Mouse (Mus musculus) embryonic facial prominence, embryonic 12.5 days (tissue): ENCODE results near the gene Pold4. TPM values are rescaled to one million over a fixed set of nuclear protein-coding genes. Genes with fewer than 3 reads are reported as not detected.

Experiments
- ATAC-seq: fragments of 200-750 bp; cut with Nextera tagmentation; 2 replicates; pipeline ENCODE4 v1.8.0; 2017; ENCODE audit not compliant: insufficient number of reproducible peaks, insufficient read depth, low FRiP score, low TSS enrichment
- H3K27ac ChIP-seq: fragments of 300-500 bp; sonication (generic); 2 replicates; pipeline ENCODE4 v1.5.1; 2016; ENCODE audit warnings: mild to moderate bottlenecking
- H3K27me3 ChIP-seq: fragments of 300-500 bp; sonication (generic); 2 replicates; pipeline ENCODE4 v1.6.1; 2016; ENCODE audit warnings: mild to moderate bottlenecking, moderate library complexity
- H3K36me3 ChIP-seq: fragments of 300-500 bp; sonication (generic); 2 replicates; pipeline ENCODE4 v1.6.1; 2016; ENCODE audit warnings: mild to moderate bottlenecking
- H3K4me1 ChIP-seq: fragments of 300-500 bp; sonication (generic); 2 replicates; pipeline ENCODE4 v1.6.1; 2016
- H3K4me2 ChIP-seq: fragments of 300-500 bp; sonication (generic); replicated peaks from 2 replicates; pipeline ENCODE4 v1.6.1; 2016; ENCODE audit warnings: mild to moderate bottlenecking, moderate library complexity
- H3K4me3 ChIP-seq: fragments of 300-500 bp; sonication (generic); 2 replicates; pipeline ENCODE4 v1.5.1; 2016; ENCODE audit warnings: mild to moderate bottlenecking
- H3K9ac ChIP-seq: fragments of 300-500 bp; sonication (generic); 2 replicates; pipeline ENCODE4 v1.6.1; 2016; ENCODE audit warnings: mild to moderate bottlenecking, moderate library complexity
- H3K9me3 ChIP-seq: fragments of 300-500 bp; sonication (generic); 2 replicates; pipeline ENCODE4 v1.6.1; 2016; ENCODE audit warnings: mild to moderate bottlenecking, moderate library complexity
- WGBS: fragments of 180-500 bp; shearing (Covaris S2); methylation state at CpG from one replicate; pipeline ENCODE4 v1.1.7; 2016; 5-methylcytosine and 5-hydroxymethylcytosine counted together
- polyA plus RNA-seq: library from polyadenylated mRNA; unstranded; fragments of >200 nt; fragmentation: Nextera tagmentation; extraction: Ambion mirVana; gene quantifications from 2 replicates; pipeline ENCODE4 v1.2.1, GENCODE M21; 2016

Gene Pold4
- 14.9 and 21.6 TPM in 2 replicates for polyA plus RNA-seq

DNA sequence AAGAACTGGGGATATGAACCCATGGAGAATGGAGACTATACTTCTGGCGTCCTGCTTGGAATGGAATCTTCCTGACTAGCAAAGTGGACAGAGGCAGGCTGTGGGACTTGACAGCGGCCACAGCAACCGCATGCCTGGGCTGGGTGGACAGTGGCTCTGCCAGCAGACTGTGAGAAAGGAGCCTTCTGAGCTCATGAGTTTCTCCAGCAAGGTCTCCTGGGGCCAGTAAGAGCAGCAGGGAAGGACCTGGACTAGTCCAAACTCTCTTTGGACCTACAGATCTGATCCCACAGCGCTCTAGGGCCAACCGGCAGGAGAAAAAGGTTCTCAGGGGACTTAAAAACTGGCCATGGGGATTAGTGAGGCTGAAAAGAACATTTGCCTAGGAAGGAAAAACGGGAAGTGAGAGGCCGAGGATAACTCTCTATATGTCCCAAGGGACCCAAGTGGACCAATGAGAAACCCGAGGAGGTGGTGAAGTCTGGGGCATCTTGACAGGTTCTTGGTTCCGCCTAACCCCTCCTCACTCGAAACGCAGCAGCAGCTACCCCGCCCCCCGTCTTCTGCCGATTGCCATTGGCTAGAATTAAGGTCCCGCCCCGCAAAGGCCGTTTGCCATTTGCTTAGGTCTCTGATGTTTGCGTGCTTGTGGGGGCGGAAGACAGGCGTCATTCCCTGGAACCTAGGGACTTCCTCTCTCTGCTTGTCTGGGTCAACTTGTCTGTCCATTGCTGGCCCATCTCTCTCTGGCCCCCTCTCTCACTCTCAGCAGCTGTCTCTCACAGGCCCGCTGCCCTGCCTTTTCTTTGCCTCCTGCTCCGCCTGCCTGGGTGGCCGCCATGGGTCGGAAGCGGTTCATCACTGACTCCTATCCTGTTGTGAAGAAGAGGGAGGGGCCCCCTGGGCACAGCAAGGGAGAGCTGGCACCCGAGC is at the start of gene Pold4:
TSS of gene Pold4 (plus strand) at position 647 of the 933 bp plus-strand sequence.
- H3K4me3 ChIP-seq = peak within 1 kb of the TSS; percentile 65
- H3K27me3 ChIP-seq = peaks cover 4% of the 10 kb centered on the region
- 12% methylated on average over 26 of the region's 26 CpGs for WGBS
- H3K27ac ChIP-seq = peak within 1 kb of the TSS; percentile 60
- H3K4me1 ChIP-seq = peaks cover 20% of the 10 kb centered on the region
- H3K4me2 ChIP-seq = peak within 1 kb of the TSS; percentile 96
- peak; percentile 69; the same call in 1 of the 2 replicates for ATAC-seq
- no peaks in the 10 kb centered on the region for H3K36me3 ChIP-seq
- H3K9me3 ChIP-seq = no peaks in the 10 kb centered on the region
- peak within 1 kb of the TSS; percentile 61 for H3K9ac ChIP-seq

DNA sequence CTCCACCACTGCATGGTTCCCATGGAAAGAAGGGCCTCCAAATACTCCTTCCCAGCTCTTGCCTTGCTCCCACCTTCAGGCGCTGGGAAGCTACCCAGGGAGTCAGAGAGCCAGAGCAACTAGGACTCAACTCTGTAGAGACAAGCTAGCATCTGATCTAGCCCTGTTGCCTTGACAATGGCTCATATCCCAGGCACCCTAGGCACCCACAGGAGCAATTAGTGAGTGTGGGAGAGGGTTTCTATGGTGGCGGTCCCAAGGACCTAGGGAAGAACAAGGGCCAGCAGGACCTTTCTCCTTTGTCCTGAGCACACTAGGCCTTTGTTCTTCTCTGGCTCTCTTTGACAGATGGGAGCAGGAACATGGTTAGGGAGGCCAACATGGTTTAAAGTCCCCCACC is 48.0 kb upstream of the Pold4 start:
- Histone ChIP-seq H3K36me3 (no peaks in the 10 kb centered on the region), H3K27ac (no peak overlapping the region), H3K4me2 (no peak overlapping the region), H3K4me1 (peaks cover 13% of the 10 kb centered on the region; the same call in 1 of the 2 replicates), H3K4me3 (no peak overlapping the region), H3K9me3 (no peaks in the 10 kb centered on the region), H3K9ac (no peak overlapping the region), H3K27me3 (no peaks in the 10 kb centered on the region)
- 65% methylated on average over 2 of the region's 2 CpGs for WGBS
- ATAC-seq = no peak

DNA sequence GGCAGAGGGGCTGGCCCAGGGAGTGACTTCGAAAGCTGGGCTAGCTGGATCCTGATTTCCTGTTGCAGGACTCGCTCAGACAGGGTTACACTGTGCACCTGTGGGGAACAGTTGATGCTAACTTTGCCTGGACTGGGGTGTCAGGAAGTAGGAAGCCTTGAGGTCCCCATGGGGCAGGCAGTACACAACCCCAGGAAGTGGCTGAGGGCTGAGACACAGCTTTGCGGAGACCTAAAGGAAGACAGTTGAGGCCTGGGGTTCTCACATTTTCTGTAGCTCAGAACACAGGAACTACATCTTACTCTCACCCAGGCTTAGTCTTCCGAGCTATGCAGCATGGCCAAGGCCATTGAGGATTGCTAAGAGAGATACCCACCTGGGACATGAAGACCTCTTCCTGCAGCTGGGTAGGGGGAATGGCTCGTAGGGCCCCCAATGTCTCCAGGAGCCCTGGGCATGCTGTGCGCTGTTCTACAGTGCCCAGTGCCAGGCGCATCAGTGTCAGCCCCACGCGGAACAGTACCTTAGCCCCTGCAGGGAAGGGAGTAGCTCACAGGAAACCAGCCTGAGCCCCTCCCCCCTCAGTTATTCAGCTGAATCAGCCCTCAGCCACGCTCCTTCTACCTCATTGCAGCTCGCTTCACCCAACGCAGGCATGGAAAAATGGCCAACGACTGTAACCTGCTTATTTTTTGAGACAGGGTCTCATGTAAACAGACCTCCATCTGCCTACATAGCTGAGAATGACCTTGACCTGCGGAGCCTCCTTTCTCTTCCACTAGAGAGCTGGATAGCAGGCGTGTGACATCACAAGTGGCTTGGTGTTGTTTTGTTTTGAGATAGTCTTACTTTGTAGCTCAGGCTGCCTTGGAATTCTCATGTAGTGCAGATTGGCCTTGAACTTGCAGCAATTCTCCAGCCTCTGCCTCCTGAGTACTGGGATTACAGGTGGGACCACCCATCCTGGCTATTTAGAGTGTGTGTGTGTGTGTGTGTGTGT is 46.4 kb upstream of the Pold4 start:
- no peaks in the 10 kb centered on the region for H3K36me3 ChIP-seq
- H3K27ac ChIP-seq = no peak overlapping the region
- no peak for ATAC-seq
- peaks cover 13% of the 10 kb centered on the region; the same call in 1 of the 2 replicates for H3K4me1 ChIP-seq
- H3K9me3 ChIP-seq = no peaks in the 10 kb centered on the region
- H3K4me2 ChIP-seq = no peak overlapping the region
- no peaks in the 10 kb centered on the region for H3K27me3 ChIP-seq
- H3K4me3 ChIP-seq = no peak overlapping the region
- H3K9ac ChIP-seq = no peak overlapping the region
- 56% methylated on average over 15 of the region's 15 CpGs for WGBS

DNA sequence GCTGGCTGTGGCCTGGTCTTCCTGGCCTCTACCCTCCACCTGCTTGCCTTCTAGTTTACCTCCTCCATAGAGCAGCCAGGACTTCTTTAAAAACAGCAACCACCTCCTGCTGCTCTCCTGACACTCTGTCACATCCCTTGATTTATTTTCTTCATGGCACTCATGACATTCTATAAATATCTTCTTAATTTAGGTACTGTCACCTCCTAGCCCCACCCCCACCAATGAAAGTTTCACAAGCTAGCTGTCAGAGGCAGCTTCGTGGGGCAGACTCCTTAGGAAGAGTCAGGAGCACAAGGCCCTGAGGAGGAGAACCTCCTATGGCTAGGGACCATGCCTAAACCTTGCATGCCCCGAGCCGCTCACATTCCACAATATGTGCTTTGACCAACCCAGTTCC is 44.4 kb upstream of the Pold4 start:
- no peak for ATAC-seq
- 74% methylated on average over 3 of the region's 3 CpGs for WGBS
- H3K9ac ChIP-seq = no peak overlapping the region

DNA sequence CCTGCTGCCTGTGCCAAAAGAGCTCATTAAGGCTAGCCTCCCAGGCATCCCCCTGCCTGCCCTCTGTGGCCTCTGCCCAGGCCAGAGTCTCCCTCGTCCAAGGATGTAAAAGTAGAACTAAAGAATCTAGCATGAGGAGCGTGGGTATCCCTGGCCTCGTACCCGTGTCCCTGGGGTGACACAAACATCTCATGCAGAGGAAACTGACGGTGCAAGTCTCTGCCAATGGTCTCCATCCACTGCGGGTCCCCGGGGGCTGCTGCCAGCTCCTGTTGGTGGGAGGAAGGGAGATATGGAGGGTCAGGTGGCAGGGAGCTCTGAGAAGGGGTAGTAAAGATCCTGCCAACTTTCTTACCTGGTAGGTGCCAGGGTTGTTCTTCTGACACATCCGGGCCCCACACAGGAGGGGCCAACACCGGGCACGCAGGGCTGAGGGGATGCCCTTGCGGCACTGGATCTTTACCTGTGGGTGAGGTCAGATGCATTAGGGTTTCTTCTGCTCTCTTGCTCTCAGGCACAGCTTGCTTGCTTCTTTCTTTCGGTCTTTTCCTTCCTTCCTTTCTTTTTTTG is 42.6 kb upstream of the Pold4 start:
- no peak for ATAC-seq
- Histone ChIP-seq H3K4me3 (no peak overlapping the region), H3K9ac (no peak overlapping the region), H3K27me3 (no peaks in the 10 kb centered on the region), H3K27ac (no peak overlapping the region), H3K4me2 (no peak overlapping the region), H3K36me3 (peaks cover 12% of the 10 kb centered on the region), H3K9me3 (no peaks in the 10 kb centered on the region), H3K4me1 (peaks cover 26% of the 10 kb centered on the region)
- WGBS = 87% methylated on average over 12 of the region's 12 CpGs

More for the DNA sequence above, 44.4 kb upstream of the Pold4 start:
- no peaks in the 10 kb centered on the region for H3K9me3 ChIP-seq
- peaks cover 13% of the 10 kb centered on the region; the same call in 1 of the 2 replicates for H3K4me1 ChIP-seq
- no peak overlapping the region for H3K4me2 ChIP-seq
- H3K36me3 ChIP-seq = no peaks in the 10 kb centered on the region
- H3K4me3 ChIP-seq = no peak overlapping the region
- no peaks in the 10 kb centered on the region for H3K27me3 ChIP-seq
- H3K27ac ChIP-seq = no peak overlapping the region

DNA sequence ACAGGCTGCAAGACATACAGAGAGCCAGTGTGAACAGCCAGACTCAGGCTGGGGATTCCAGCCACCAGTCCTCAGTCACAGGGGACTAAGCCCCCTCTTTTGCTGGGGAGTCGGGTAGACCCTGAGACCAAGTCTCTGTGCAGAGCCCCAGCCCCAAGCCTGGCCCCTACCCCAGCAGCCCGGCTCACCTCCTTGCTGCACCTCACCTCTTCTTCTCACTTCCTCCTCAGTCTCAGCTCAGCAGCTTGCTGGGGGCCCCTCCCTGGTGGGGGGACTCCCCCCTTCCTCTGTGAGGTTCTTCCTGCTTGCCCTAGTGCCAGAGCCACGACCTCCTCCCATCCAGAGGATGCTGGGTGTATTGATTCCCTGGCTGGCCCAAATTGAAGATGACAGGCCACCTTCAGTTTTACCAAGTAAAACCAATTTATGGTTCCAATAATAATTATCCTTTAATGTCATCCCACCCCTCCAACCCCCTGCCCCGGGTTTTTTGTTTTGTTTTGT is 40.8 kb upstream of the Pold4 start, which contains the start of gene Tbc1d10c:
TSS of gene Tbc1d10c (minus strand) at position 454 of the 504 bp plus-strand sequence.
- WGBS = 61% methylated on average over 4 of the region's 4 CpGs

DNA sequence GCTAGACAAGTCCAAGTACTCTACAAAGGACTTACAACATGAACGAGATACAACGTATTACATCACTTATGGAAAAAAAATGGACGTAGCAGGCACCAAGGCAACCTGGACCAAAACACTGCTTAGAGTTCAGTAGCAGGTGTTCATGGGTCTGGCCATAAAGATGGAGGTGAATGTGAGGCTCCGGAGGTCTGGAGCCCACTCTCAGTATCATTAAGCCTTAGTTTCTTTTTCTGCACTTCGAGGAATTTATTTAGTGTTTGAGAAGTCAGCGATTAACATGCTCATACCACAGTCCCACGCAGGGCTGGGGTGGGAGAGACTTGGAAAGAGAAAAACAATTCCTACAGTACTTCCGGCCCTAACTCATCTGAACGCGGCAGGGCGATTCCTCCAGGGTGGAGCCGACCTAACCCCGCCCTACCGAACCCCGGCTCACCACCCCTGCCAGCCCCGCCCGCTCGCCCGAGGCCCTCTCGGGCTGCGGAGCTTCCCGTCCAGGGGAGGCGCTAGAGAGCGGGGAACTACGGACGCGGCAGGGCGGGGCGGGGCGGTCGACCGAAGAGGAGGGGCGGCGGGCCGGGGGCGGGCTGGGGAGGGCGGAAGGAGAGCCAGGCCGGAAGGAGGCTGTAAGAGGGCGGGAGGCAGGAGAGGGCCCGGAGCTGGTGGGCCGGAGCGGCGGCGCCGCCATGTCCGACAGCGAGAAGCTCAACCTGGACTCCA is 40.0 kb upstream of the Pold4 start, which contains the start of gene Ppp1ca:
TSS of gene Ppp1ca (plus strand) at position 538 of the 723 bp plus-strand sequence.
- no peaks in the 10 kb centered on the region for H3K9me3 ChIP-seq
- peak within 1 kb of the TSS; percentile 90 for H3K4me2 ChIP-seq
- peak within 1 kb of the TSS; percentile 96 for H3K27ac ChIP-seq
- peak; percentile 85 for ATAC-seq
- peak within 1 kb of the TSS; percentile 95 for H3K9ac ChIP-seq
- peaks cover 38% of the 10 kb centered on the region for H3K36me3 ChIP-seq
- H3K27me3 ChIP-seq = no peaks in the 10 kb centered on the region
- WGBS = 8% methylated on average over 27 of the region's 47 CpGs
- peak within 1 kb of the TSS; percentile 68 for H3K4me3 ChIP-seq
- H3K4me1 ChIP-seq = peaks cover 21% of the 10 kb centered on the region

More for the DNA sequence above, 40.8 kb upstream of the Pold4 start, which contains the start of gene Tbc1d10c:
- Histone ChIP-seq H3K9me3 (no peaks in the 10 kb centered on the region), H3K9ac (peak within 1 kb of the TSS; percentile 95), H3K4me1 (peaks cover 13% of the 10 kb centered on the region), H3K27ac (peak within 1 kb of the TSS; percentile 96), H3K36me3 (peaks cover 30% of the 10 kb centered on the region), H3K27me3 (no peaks in the 10 kb centered on the region), H3K4me2 (peak within 1 kb of the TSS; percentile 90), H3K4me3 (peak within 1 kb of the TSS; percentile 68)
- ATAC-seq = no peak

DNA sequence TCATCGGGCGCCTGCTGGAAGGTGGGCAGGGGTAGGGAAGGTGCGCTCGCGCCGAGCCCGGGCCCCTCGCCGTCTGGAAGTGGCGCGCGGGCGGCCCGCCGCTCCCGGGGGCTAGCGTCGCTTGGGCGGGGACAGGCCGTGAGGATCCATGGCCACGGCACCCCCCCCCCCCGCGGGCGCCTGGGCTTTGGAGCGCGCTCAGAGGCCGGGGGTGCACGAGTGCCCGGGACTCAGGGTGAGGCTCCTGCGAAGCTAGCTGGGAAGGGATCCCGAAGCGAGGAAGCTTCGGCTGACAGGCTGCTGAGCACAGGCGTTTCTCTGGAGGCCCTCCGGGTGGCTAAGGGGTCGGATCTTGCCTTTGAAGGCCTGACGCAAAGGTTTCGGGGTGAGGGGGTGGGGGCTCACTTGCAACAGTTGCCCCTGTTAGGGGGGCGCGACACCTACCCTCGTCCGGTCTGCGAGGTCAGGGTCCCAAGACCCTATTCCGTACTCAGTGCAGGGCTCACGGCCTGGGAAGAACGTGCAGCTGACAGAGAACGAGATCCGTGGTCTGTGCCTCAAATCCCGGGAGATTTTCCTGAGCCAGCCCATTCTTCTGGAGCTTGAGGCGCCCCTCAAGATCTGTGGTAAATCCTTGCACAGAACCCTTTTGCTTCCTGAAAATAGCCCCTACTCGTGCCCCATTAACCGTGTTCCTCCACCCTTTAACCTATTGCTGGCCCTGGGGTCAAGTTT is 39.3 kb upstream of the Pold4 start:
- Histone ChIP-seq H3K4me3 (peak overlapping the region; percentile 68), H3K27me3 (no peaks in the 10 kb centered on the region), H3K9me3 (no peaks in the 10 kb centered on the region), H3K36me3 (peaks cover 45% of the 10 kb centered on the region), H3K4me1 (peaks cover 23% of the 10 kb centered on the region), H3K4me2 (peak overlapping the region; percentile 90), H3K9ac (peak overlapping the region; percentile 95), H3K27ac (peak overlapping the region; percentile 96)
- ATAC-seq = no peak
- WGBS = under 1% methylated on average over 51 of the region's 52 CpGs

DNA sequence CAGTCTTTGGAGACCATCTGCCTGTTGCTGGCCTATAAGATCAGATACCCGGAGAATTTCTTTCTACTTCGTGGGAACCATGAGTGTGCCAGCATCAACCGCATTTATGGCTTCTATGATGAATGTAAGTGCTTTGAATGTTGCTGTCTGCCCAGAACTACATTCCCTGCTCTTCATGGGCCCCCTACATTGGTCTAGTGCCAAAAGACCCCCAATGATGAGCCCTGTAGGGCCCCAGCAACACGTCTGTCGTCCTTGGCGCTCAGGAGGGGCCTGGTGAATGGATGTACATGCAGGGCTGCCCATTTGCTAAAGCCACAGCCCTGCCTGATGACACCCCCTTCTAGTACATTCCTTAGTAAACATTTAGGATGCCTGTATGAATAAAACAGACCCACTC is 38.6 kb upstream of the Pold4 start:
- Histone ChIP-seq H3K4me1 (peaks cover 23% of the 10 kb centered on the region), H3K9ac (peak overlapping the region; percentile 95), H3K27ac (no peak overlapping the region), H3K4me3 (peak overlapping the region; percentile 68), H3K27me3 (no peaks in the 10 kb centered on the region), H3K36me3 (peaks cover 50% of the 10 kb centered on the region), H3K4me2 (peak overlapping the region; percentile 90), H3K9me3 (no peaks in the 10 kb centered on the region)
- ATAC-seq = no peak
- WGBS = 69% methylated on average over 6 of the region's 6 CpGs
